Mouse (Mus musculus) right cerebral cortex, adult 2 months (tissue): ENCODE results near the gene Rictor.

Source experiments
- DNase-seq, 2 experiments: peaks; one replicate each; pipeline ENCODE4 v3.0.0; 2021 to 2022; ENCODE audit warnings: low spot score in 2 of 2

Rictor gene

GRCm38 (mm10) chr15:6707936-6708525 lies at the start of gene Rictor:
Gene Rictor, plus strand, starts transcription at chr15:6708379.
- peak; percentile 69 to 70 for DNase-seq

DNA sequence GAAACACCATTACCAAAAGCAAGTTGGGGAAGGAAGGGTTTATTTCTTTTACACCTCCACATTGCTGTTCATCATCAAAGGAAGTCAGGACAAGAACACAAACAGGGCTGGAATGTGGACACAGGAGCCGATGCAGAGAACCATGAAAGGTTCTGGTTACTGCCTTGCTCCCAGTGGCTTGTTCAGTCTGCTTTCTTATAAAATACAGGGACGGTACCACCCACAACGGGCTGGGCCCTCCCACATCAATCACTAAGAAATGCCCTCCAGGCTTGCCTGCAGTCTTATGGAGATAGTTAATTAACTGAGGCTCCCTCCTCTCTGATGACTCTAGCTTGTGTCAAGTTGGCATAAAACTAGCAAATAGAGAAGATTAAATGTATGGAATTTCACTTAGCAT lies 46.2 kb upstream of the Rictor start:
- no peak for DNase-seq

DNA sequence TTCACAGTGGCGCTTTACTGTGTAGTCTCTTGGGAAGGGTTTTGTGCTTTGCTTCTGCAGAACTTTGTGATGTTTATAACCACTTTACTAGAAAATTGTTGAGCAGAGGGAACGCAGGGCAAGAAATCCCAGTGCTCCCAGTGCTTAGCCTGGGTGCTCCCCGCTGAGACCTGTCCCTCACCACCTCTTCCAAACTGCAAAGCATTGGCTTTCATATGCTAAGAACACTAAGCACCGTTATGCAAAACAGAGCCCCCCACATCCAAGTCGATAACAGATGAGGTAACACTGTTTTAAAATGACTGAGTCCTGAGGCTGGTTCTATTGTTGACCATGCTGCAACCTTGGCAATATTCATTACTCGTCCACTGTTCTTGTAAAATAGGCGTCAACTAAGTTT lies 44.2 kb upstream of the Rictor start:
- DNase-seq: no peak

- DNase-seq: no peak
These were observed 42.1 kb upstream of the Rictor start for GRCm38 (mm10) chr15:6666072-6666471.

DNA sequence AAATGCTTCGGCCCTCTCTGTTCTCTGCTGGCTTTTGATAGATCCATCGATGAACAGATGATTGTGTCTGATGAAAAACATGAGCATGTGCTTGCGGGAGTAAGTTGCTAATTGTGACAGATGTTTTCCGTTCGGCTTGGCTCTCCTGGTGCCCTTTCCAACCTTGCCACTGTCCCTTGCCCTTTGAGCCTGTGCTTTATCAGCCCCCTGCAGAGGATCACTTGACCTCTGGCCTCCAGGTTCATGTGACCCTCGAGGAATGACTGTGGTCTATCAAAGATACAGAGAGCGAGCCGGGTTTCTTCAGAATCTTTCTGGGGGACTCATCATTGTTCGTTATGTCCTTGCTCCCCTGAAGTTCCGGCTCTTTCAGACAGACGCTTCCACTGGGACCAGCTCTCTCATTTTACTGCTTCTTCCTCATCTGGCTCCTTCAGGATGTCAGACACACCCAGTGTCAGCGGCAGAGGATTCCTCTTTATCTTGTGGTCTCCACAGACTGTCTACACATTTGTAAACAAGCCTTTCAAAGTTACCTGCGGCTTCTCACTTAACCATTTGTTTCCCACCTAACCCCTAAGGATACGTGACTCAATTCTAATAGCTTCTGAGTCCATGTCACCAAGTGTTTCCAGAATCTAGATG lies 39.3 kb upstream of the Rictor start:
- no peak for DNase-seq

DNA sequence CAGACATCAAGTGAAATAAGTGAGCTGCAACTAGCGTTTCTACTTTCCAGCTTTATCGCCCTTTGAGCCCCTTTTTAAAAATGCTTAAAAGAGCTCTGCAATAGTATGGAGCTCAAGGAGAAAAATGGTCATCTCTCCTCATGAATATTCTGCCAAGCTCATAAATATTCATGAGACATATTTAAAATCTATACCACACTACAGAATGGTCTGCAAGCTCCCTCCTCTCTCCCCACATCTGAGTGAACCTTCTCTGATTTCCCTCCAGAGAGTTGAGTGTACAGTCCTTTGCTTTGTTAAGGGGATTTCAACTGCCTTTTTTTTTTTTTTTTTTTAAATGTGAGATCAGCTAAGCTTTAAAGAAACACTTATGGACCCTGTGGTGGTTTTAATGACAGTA lies 29.7 kb upstream of the Rictor start:
- no peak for DNase-seq

- DNase-seq: no peak
These were observed 6.0 kb upstream of the Rictor start for GRCm38 (mm10) chr15:6702164-6702563.

GRCm38 (mm10) chr15:6705351-6705901 lies 2.8 kb upstream of the Rictor start:
- no peak for DNase-seq

- DNase-seq: peak; percentile 61 to 67
These were observed 636 bp upstream of the Rictor start for GRCm38 (mm10) chr15:6707551-6707935.

DNA sequence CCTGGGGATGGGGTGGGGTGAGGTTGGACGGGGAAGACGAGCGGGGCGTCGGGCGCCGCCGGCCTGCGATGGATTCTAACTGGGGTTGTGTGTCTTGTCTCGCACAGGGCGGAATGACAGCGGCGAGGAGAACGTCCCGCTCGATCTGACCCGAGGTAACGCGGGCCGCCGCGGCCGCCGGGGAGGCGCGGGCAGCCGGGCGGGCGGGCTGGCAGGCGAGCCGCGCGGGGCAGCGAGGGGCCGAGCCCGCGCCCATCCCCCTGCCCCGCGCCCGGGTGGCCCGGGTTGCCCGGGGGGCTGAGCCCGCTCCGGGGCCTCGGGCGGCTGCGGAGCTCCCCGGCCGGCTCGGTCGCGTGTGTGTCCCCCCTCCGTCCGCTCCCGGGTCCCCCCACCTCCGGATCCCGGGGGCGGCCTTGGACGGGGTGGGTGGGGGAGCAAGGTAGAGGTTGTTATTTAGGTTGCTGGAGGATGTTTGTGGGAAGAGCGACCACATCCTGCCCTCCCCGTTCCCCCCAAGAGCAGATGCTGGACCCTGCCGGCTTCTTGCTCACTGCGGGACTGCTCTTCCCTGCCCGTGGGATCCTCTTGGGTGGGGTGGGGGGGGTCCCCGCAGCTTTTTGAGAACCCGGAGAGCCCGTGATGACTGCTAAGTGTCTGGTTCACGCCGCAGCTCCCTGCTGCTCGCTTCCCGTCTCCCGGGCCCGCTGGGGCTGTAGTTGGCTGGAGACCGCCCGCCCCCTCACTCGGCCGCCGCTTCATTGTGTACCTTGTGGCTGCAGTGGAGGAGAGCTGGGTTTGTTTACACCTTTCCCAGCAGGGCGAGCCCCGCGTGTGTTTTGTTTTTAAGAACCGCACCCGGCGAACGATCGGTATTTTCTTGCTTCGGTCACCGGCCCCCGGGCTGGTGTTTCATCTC lies 605 bp downstream of the Rictor start:
- peak; percentile 54 to 62 for DNase-seq

DNA sequence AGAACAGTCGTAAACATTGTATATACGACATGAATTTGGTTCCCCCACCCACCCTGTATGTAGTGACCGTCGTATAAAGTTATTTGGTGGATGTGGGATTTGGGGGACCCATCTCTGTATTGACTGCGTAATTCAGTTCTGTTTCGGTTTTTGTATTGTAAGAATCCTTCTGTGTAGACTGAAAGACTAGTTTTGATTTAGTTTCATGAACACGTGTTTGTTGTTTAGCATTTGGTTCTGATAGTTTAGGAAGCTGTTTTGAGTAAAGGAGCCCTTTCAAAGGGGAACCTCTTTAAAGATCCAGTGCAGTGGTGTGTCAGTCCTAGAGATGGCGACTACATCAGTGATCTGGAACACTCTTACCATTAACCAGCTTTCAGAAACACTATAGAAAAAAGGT lies 1.4 kb downstream of the Rictor start:
- no peak for DNase-seq

DNA sequence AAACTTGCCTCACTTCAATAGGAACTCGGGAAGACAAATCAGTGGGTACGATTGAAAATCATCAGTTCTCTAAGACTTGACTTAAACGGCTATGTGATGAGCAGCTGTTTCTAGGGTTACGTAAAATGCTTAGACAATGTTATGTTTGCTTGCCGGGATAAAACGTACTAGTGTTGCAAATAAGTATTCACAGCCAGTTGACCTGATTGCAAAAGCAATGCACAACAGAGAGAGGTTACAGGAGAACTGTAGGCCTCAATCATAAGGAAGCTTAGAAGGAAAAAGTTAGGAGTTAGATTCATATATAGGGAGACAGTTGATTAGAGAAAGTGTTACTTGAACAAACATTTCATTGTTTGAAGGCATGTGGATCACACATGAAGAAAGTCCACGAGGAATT lies 2.2 kb downstream of the Rictor start:
- no peak for DNase-seq

DNA sequence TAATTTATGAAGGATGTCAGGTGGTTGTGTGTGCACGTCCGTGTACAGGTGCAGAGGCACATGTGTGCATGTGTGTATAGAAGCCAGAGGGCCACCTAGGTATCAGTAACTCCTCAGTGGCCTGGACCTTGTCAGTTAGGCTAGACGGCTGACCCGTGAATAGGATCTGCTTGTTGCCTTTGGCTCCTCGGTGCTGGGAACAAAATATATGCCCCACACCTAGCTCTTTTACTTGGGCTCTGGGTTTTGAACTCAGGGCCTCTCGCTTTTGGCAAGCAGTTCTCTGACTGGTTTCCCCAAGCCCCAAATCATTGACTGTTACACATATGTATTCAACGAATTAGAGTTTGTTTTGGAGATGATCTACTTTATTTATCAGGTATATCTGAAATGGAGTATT lies 3.0 kb downstream of the Rictor start:
- no peak for DNase-seq

DNA sequence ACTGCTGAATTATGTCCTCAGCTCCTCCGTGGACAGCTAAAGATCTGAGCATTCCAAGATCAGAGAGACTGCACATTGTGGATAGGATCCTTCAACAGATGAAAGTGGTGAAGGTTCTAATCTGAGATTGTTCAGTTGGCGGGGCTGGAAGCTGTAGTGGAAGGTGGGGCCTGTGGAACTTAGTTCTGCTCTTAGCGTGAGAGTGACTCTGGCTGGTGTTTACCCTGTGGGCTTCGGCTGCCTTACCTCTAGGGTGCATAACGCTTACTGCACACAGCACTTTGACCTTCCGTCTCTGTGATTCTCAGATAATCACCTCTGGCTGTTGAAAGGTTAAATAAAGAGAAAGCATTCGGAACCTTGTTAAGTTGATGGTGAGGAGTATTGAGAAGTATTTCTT lies 6.6 kb downstream of the Rictor start:
- DNase-seq: no peak

GRCm38 (mm10) chr15:6715237-6715636 lies 7.1 kb downstream of the Rictor start:
- no peak for DNase-seq

- no peak for DNase-seq
These were observed 13.2 kb downstream of the Rictor start for GRCm38 (mm10) chr15:6721385-6721784.

GRCm38 (mm10) chr15:6721802-6722201 lies 13.6 kb downstream of the Rictor start:
- no peak for DNase-seq

DNA sequence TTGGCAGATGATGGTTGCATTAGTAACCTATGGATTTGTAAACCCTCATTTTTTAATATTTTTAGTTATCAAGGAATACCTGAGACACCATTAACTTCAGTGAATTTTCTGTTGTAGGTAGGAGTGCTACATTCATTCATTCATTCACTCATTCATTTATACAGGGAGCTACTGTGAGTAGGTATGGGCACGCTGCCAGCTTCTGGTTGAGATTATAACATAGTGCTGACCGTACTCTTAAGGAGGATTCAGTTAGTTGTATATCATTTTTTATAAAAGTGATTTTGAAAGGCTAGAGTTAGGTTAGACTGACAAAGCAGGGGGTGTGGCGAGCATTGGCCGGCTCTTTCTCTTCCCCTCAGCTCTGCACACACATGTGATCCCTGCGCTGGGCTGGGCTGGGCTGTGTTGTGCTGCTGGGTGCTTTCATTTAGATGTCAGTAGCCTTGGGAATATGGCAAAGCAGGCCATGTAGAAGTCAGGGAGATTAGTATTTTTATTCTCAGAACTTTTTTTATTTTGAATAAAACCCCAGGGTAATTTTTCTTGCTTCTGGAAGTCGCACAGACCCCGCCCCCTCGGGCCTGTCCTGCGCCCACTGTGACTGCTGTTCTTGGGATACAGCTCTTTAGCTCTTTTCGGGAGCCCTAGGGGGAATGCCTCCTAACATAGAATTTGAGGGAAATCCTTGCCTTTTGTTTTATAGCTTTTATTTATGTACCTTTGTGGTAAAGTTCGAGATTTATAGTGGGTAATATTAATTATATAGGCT lies 14.4 kb downstream of the Rictor start:
- DNase-seq: no peak

GRCm38 (mm10) chr15:6723338-6723737 lies 15.2 kb downstream of the Rictor start:
- no peak for DNase-seq

- DNase-seq: no peak
These were observed 16.3 kb downstream of the Rictor start for GRCm38 (mm10) chr15:6724442-6724841.

DNA sequence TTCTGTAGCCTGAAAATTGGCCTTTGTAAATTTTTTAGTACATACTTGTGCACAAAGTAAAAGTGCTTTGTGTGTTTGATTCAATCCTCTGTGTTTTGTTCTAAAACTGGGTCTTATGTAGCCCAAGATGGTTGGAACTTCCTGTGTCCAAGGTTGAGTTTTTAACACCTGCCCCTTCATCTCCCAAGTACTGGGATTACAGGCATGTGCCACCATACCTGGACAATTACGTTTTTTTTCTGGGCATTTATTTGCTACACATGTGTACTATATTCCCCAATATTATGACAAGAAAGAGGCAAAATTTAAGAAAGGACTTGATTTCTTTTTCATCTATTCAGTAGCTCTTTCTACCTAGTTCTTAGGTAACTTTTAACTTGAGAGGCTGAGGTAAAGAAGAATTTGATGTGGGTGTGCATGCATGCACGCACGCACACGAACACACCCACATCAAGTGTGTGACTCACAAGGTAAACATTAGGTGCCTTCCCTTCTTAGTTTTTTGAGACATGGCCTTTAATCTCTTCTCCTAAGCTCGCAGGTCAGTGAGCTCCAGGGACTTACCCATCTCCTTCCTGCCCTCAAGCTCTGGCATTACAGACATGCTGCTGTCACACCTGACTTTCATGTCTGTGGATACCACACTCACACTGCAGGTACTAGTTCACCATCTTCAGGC lies 18.1 kb downstream of the Rictor start:
- DNase-seq: no peak
